Mouse (Mus musculus) megakaryocyte progenitor cell, adult 5-6 weeks (primary cell): ENCODE results near the gene Fyco1. TPM values are rescaled to one million over a fixed set of nuclear protein-coding genes. Genes with fewer than 3 reads are reported as not detected.
A peak's percentile ranks its signal among the peaks of the same experiment; 100 is the strongest.
"Not testable (repeated sequence)": the region's sequence is repeated elsewhere in the genome, so short reads cannot be mapped to it uniquely, and the experiment has no call there.

ENCODE experiments used
- ATAC-seq: replicated peaks from 2 replicates; pipeline ENCODE4 v1.8.0; 2016; ENCODE audit warnings: mild to moderate bottlenecking, moderate TSS enrichment, inconsistent platforms; ENCODE audit not compliant: poor library complexity
- total RNA-seq, 2 experiments: library from RNA; stranded (forward) in 1 of 2; stranded (reverse) in 1 of 2; fragments of 157-497, 149-512 nt in 1 of 2; fragments of 200-1000 nt in 1 of 2; gene quantifications; 2 replicates each; pipeline versions ENCODE4 v1.2.3 to v1.2.4; 2015 to 2017

Fyco1 gene
- total RNA-seq, 2 experiments from 2014 or later, result 10.9 to 16.4 TPM

GRCm38 (mm10) chr9:123754333-123754732, 97.4 kb downstream of the Fyco1 start:
- peak; percentile 55 for ATAC-seq

GRCm38 (mm10) chr9:123749687-123750086, 102.0 kb downstream of the Fyco1 start:
- ATAC-seq, result not testable (repeated sequence)

GRCm38 (mm10) chr9:123740799-123741198, 110.9 kb downstream of the Fyco1 start:
- no peak for ATAC-seq

Other genes with a start within 250 kb of the Fyco1 start
- not detected in 2 replicates for gene Slc6a20b, start 219.3 kb downstream of the Fyco1 start, total RNA-seq (2015)
- 0.34 and 0.62 TPM in 2 replicates for gene Slc6a20b, start 219.3 kb downstream of the Fyco1 start, total RNA-seq (2017)
- 0.05 and 0.52 TPM in 2 replicates for gene Ccr9, start 173.5 kb downstream of the Fyco1 start, total RNA-seq (2015)
- gene Ccr9, start 173.5 kb downstream of the Fyco1 start, total RNA-seq (2017), result 0.21 and 0.57 TPM in 2 replicates
- 0.32 and 1.1 TPM in 2 replicates for gene Slc6a20a, start 173.0 kb downstream of the Fyco1 start, total RNA-seq (2015)
- 1.8 TPM in 1 of 2 replicates, not detected in the other for gene Slc6a20a, start 173.0 kb downstream of the Fyco1 start, total RNA-seq (2017)
- 38.1 and 44.1 TPM in 2 replicates for gene Lztfl1, start 134.2 kb downstream of the Fyco1 start, total RNA-seq (2015)
- 33.5 and 41.1 TPM in 2 replicates for gene Lztfl1, start 134.2 kb downstream of the Fyco1 start, total RNA-seq (2017)
- not detected in 2 replicates for gene Cxcr6, start 45.4 kb downstream of the Fyco1 start, total RNA-seq (2015)
- gene Cxcr6, start 45.4 kb downstream of the Fyco1 start, total RNA-seq (2017), result 0.21 TPM in 1 of 2 replicates, not detected in the other
- 0.10 and 0.15 TPM in 2 replicates for gene Xcr1, start 10.1 kb upstream of the Fyco1 start, total RNA-seq (2015)
- 0.37 and 0.54 TPM in 2 replicates for gene Xcr1, start 10.1 kb upstream of the Fyco1 start, total RNA-seq (2017)
- 4.5 and 5.1 TPM in 2 replicates for gene Ccr1, start 116.8 kb upstream of the Fyco1 start, total RNA-seq (2015)
- 3.1 and 3.6 TPM in 2 replicates for gene Ccr1, start 116.8 kb upstream of the Fyco1 start, total RNA-seq (2017)
- gene Ccr1l1, start 126.5 kb upstream of the Fyco1 start, total RNA-seq (2015), result 0.24 TPM in 1 of 2 replicates, not detected in the other
- gene Ccr1l1, start 126.5 kb upstream of the Fyco1 start, total RNA-seq (2017), result not detected in 2 replicates
- 0.42 and 0.49 TPM in 2 replicates for gene Ccr3, start 170.1 kb upstream of the Fyco1 start, total RNA-seq (2015)
- gene Ccr3, start 170.1 kb upstream of the Fyco1 start, total RNA-seq (2017), result 0.42 and 0.57 TPM in 2 replicates